Mouse (Mus musculus): Measurements from ENCODE around the gene Trpm1.

DNA sequence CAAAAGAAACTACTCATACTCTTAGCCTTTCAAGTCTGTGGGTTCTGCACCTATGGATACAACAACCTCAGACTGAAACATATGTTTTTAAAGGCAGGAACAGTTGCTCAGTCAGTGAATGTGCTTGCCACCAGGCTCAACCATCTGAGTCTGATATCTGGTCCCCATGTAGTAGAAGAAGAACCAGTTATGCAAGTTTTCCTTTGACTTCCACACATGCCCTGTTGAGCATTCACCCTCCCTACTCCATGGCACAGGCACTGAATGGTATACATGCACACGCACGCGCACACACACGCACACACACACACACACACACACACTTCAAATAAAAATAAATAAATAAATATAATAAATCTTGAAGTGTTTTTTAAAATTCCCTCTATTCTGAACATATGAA lies 113.0 kb downstream of the Trpm1 start:
- TF ChIP-seq CTCF (IDR thresholded peaks at IDR 0.05; ENCODE audit: insufficient read depth, low read depth, low read length) (no peak), POLR2A (IDR thresholded peaks at IDR 0.05; ENCODE audit: insufficient read depth, low read depth, low read length) (no peak)

All from olfactory bulb, adult 2 months (tissue).